Mouse (Mus musculus) Muller cell, postnatal 12 days (primary cell): ENCODE data around the gene Ocel1.
"Not testable (repeated sequence)": the region's sequence is repeated elsewhere in the genome, so short reads cannot be mapped to it uniquely, and the experiment has no call there.

ENCODE experiments used
- DNase-seq: peaks from one replicate; pipeline ENCODE4 v3.0.0-alpha.2; 2015; ENCODE audit errors: inconsistent ontology term

Gene Ocel1

GRCm38 (mm10) chr8:71371236-71371848 lies at the start of gene Ocel1:
Gene Ocel1, plus strand, starts transcription at chr8:71371298.
- peak; percentile 99 for DNase-seq

DNA sequence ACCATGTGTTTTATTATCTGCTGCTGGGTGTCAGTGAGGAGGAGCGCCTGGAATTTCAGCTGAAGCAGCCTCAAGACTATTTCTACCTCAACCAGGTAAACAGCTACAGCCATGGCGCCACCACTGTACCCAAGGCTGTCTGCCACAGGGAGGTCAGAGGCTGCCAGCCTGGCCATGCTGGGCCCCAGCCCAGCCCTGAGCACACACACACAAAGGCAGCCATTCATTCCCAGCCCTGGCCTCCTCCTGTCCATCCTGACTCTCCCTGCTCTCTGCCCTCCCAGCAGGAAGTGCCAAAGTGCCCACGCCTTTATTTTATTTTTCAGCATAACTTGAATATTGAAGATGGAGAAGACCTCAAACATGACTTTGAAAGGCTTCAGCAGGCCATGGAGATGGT lies 48.2 kb upstream of the Ocel1 start:
- DNase-seq: peak; percentile 14

- no peak for DNase-seq
Observed at GRCm38 (mm10) chr8:71324848-71325247, 46.2 kb upstream of the Ocel1 start.

GRCm38 (mm10) chr8:71337834-71338233 lies 33.3 kb upstream of the Ocel1 start:
- not testable (repeated sequence) for DNase-seq

- DNase-seq: no peak
Observed at GRCm38 (mm10) chr8:71340625-71341024, 30.5 kb upstream of the Ocel1 start.

GRCm38 (mm10) chr8:71346581-71346980 lies 24.5 kb upstream of the Ocel1 start:
- DNase-seq: no peak

DNA sequence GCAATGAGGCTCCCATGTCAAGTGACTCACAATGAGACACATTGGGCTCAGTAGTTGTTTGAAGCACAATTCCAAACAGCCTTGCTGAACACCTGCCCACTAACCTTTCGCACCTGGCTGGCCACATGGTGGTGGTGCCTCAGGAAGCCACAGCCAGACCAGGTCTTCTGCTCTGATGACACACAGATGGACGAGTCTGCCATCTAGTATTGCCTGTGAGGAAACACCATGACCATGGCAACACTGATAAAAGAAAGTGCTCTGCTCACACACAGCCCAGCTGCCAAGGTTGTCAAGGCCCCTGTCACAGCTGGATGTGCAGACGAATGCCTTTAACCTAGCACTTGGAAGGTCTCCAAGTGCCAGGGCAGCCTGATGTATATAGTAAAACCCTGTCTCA lies 20.0 kb upstream of the Ocel1 start:
- DNase-seq: no peak

- no peak for DNase-seq
Observed at GRCm38 (mm10) chr8:71351520-71351919, 19.6 kb upstream of the Ocel1 start.

DNA sequence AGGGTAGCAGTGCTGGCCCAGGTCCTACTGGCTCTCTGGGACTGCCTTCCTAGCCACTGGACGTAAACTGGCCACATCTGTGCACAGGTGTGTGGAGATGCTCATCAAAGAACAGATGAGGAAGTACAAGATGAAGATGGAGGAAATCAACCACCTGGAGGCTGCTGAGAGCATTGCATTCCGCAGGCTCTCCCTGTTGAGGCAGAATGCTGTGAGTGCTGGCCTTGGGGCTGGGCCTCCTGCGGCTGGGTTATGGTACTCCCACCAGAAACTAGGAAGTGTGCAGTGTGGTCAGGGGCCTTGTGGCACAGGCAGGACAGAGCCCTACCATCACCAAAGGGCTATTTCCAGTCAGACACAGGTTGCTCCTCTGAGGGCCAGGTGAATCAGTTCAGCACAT lies 13.1 kb upstream of the Ocel1 start:
- DNase-seq: no peak

DNA sequence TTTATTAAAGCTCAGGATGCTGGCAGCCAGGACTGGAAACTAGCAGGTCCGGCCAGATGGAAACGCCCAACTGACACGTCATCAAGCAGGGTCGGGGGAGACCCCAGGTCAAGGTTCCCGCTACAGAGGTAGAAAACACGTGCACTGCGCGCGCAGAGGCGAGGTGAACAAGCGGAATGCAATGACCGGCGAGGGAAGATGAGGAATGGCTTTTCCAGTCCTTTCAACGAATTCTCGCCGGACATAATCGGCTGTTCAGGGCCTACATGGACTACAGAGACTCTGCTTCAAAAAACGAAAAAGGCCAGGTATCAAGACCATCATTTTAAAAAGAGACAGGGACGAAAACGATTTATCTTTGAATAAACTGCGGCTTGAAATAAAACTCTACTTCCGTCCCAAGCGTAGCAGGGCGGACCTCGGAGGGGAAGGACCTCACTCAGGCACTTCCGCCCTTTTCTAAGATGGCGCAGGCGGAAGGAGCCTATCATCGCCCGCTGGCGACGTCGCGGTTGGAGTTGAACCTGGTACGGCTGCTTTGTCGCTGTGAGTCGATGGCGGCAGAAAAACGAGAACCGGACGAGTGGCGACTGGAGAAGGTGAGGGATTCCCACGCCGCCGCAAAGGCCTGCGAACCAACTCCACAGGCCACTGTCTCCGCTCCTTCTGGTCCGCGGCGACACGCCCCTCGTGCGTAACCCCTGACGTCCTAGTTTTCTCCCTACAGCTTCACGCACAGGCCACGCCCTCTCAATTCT lies 4.1 kb upstream of the Ocel1 start, which contains the start of gene Use1:
Use1 (plus strand) TSS at position 78 of the 758 bp plus-strand sequence.
- DNase-seq: peak; percentile 96

- DNase-seq: no peak
Observed at GRCm38 (mm10) chr8:71367529-71368176, 3.4 kb upstream of the Ocel1 start.

DNA sequence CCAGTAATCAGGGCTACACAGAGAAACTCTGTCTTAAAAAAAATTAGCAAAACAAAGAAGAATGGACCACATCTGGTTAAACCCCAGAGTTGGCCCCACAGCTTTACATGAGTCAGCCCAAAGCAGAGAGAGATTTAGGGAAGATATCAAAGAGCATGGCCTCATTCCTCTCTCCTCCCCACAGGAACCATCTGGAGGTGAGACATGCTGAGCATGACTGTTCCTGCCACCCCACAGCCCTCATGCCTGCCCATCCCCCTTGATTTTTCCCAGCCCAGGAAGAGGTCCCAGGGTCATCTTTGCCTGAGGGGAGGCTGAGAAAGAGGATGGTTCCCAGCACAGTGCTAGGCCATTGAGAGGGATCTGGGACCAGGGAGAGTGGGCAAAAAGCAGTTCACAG lies 2.7 kb upstream of the Ocel1 start:
- DNase-seq: no peak

GRCm38 (mm10) chr8:71369040-71369718 lies 1.9 kb upstream of the Ocel1 start:
- no peak for DNase-seq

DNA sequence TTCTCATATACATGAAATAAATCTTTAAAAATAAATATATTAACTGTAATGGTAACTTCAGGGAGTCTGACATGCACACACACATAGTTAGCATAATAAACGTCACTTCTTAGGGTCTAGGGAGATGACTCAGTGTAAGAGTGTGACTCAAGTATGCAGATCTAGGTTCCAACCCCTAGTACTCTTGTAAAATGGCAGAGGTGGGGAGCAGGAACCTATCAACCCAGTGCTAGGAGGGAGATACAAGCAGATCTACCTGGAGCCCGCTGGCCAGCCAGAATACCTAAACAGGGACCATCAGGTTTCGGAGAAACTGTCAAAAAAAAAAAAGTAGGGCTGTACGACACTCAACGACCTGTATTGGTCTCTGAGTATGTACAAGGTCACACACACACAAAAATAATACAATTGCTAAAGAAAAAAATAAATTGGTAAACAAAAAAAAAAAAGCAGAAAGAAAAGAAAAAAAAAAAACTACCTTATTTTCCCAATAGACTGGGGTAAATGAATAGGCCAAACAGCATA lies 325 bp upstream of the Ocel1 start:
- DNase-seq: peak; percentile 30

GRCm38 (mm10) chr8:71372427-71372826 lies 1.3 kb downstream of the Ocel1 start:
- DNase-seq: no peak

DNA sequence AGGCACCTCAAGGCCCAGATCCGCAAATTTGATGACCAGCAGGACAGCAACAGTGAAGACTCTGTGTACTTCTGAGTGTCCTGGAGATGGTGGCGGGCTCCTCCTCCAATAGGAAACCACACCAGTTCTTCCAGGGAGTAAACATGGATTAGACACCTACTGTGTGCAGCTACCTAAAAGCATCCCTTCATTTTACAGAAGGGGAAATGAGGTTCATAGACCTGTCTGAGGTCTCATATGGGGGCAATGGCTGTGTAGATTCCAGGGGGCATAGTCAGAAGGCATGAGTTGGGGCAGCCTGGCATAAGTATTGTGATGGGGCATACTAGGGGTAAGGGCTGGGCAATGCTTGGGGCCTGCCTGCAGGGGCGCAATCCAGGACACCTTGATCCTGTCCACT lies 1.9 kb downstream of the Ocel1 start:
- no peak for DNase-seq

GRCm38 (mm10) chr8:71374616-71375206 lies 3.6 kb downstream of the Ocel1 start:
- peak; percentile 48 for DNase-seq

GRCm38 (mm10) chr8:71375581-71376422 lies 4.7 kb downstream of the Ocel1 start:
- DNase-seq: peak; percentile 73

DNA sequence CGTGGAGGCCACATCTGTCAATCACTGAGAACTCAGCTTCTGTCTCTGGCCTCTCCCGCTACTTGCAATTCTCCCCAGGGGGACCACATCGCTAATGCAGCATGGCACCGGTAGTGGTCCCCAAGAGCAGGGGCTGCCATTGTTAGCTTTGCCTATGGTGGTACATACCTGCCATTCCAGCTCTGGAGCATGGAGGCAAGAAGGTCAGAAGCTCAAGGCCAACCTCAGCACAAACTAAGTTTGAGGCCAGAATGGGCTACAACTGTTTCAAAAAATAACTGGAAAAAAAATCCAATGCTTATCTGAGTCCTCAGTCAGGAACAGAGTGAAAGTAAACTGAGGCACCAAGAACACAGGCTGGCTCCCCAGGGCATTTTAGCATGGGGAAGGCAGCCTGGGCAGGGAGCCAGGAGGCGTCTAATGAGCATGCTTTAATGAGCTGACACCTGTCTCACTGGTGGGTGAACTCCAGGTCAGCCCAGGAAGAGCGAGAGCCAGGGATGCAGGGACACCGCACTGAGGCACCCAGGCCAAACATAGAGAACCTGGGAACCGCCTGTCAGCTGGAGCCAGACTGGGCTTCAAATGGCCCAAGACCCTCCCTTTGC lies 5.4 kb downstream of the Ocel1 start:
- peak; percentile 34 for DNase-seq

DNA sequence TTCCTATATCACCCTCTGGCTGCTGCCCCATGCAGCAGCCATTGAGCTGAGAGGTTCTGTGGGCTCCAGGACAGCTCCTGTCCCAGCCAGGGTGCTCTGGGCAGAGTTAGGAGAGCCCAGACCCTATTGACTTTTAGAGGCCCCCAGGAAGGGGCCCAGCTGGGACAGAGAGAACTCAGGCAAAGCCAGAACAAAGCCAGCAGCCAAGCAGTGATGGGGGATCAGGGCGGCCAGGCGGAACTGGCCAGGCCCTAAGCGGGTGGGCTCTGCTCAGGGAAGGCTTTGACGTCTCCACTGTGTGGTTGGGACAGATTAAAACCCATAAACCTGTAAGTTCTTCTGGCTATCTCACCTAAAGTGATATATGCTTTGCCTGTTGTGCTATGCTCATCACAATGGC lies 7.9 kb downstream of the Ocel1 start:
- DNase-seq: no peak
